In the genomic region with DNA sequence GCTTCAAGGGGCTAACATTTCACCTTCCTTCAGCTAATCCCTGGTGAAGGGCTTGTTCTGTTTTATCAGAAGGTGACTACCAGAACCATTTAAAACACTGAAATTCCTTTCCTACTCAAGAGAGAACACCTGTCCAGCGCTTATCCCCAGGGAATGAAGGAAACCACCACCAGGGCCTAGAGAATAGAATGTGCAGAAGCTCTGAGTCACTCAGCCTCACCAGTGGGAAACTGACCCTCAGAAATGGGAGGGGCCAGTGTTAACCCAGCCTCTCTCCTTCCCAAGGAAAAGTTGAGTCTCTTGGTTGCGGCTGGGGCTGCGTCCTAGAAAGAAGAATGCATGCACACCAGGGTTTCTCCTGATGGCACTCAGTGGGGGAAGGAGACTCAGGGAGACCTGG, we compare ENCODE assay signal across 8 mouse cellular contexts. TPM values are rescaled to one million over a fixed set of nuclear protein-coding genes. Genes with fewer than 3 reads are reported as not detected.
DNase-seq lines count a peak whose midpoint lies in the region; ATAC-seq and TF ChIP-seq lines count a peak whose summit lies in the region.

No protein-coding gene starts in this region.

- no peak overlapping the region for H3K4me3 ChIP-seq in kidney, embryonic 15.5 days (replicated peaks)
- H3K4me3 ChIP-seq in forebrain, embryonic 15.5 days, result peak overlapping the region; percentile 7; the same call in 1 of the 2 replicates
- peak overlapping the region; percentile 92 for H3K4me3 ChIP-seq in midbrain, embryonic 13.5 days (replicated peaks)
- H3K4me3 ChIP-seq in thymus, adult 2 months (ENCODE audit: control insufficient read depth, insufficient read depth, low read length), result no peak overlapping the region

- 72% methylated on average over 3 of the region's 3 CpGs for WGBS in kidney, embryonic 15.5 days
- 63% methylated on average over 3 of the region's 3 CpGs for WGBS in forebrain, embryonic 15.5 days
- WGBS in midbrain, embryonic 13.5 days, result 68% methylated on average over 3 of the region's 3 CpGs
- WGBS in thymus, adult 2 months, result 96% methylated on average over 3 of the region's 3 CpGs

- no peak for DNase-seq in kidney, adult 18-20 months
- peak; percentile 69 for DNase-seq in R1 (ENCODE audit: low read depth, low spot score)
- DNase-seq in testis, postnatal 10 days (ENCODE audit: low spot score), result no peak
- DNase-seq in thymus, adult 2 months, result no peak
- DNase-seq in layer of hippocampus, adult 9-10 months (ENCODE audit: low spot score), result no peak

- peaks cover under 1% of the 10 kb centered on the region; the same call in 1 of the 2 replicates for H3K27me3 ChIP-seq in kidney, embryonic 15.5 days
- 0 out of 2 replicates have a peak, but pooled peaks cover under 1% of the 10 kb centered on the region for H3K27me3 ChIP-seq in forebrain, embryonic 15.5 days
- no peaks in the 10 kb centered on the region for H3K27me3 ChIP-seq in midbrain, embryonic 13.5 days
- H3K27me3 ChIP-seq in thymus, adult 2 months (ENCODE audit: control insufficient read depth, insufficient read depth, low read length), result no peaks in the 10 kb centered on the region

- no peak for TF ChIP-seq CTCF in thymus, adult 2 months (IDR thresholded peaks at IDR 0.05; ENCODE audit: borderline replicate concordance, control insufficient read depth, extremely low read depth, insufficient read depth, low read length, poor library complexity)

- H3K27ac ChIP-seq in kidney, embryonic 15.5 days, result peak overlapping the region; percentile 81
- H3K27ac ChIP-seq in forebrain, embryonic 15.5 days (replicated peaks), result peak overlapping the region; percentile 16; the same call in 1 of the 2 replicates
- H3K27ac ChIP-seq in midbrain, embryonic 13.5 days, result peak overlapping the region; percentile 53; the same call in 1 of the 2 replicates
- no peak overlapping the region for H3K27ac ChIP-seq in thymus, adult 2 months (ENCODE audit: control insufficient read depth, insufficient read depth, low read length)

- TF ChIP-seq POLR2A in thymus, adult 2 months (IDR thresholded peaks at IDR 0.05; ENCODE audit: control insufficient read depth, extremely low read depth, insufficient read depth, low read length, poor library complexity), result no peak

- peak overlapping the region; percentile 94 for H3K4me2 ChIP-seq in kidney, embryonic 15.5 days
- peak overlapping the region; percentile 97 for H3K4me2 ChIP-seq in forebrain, embryonic 15.5 days (replicated peaks)
- peak overlapping the region; percentile 100 for H3K4me2 ChIP-seq in midbrain, embryonic 13.5 days (replicated peaks)

- peaks cover 13% of the 10 kb centered on the region for H3K36me3 ChIP-seq in kidney, embryonic 15.5 days
- H3K36me3 ChIP-seq in forebrain, embryonic 15.5 days, result no peaks in the 10 kb centered on the region; the same call in 1 of the 2 replicates
- H3K36me3 ChIP-seq in midbrain, embryonic 13.5 days, result peaks cover 24% of the 10 kb centered on the region
- H3K36me3 ChIP-seq in thymus, adult 2 months (ENCODE audit: control insufficient read depth, insufficient read depth, low read length), result no peaks in the 10 kb centered on the region

- peaks cover 54% of the 10 kb centered on the region for H3K4me1 ChIP-seq in kidney, embryonic 15.5 days
- peaks cover 46% of the 10 kb centered on the region for H3K4me1 ChIP-seq in forebrain, embryonic 15.5 days
- H3K4me1 ChIP-seq in midbrain, embryonic 13.5 days (replicated peaks), result peaks cover 49% of the 10 kb centered on the region
- H3K4me1 ChIP-seq in thymus, adult 2 months (replicated peaks; ENCODE audit: control insufficient read depth, insufficient read depth, low read length), result peaks cover 28% of the 10 kb centered on the region

- ATAC-seq in kidney, embryonic 15.5 days (replicated peaks; ENCODE audit: low FRiP score), result no peak
- ATAC-seq in forebrain, embryonic 15.5 days (replicated peaks), result no peak
- no peak for ATAC-seq in midbrain, embryonic 13.5 days

- no peaks in the 10 kb centered on the region for H3K9me3 ChIP-seq in kidney, embryonic 15.5 days (replicated peaks)
- no peaks in the 10 kb centered on the region for H3K9me3 ChIP-seq in forebrain, embryonic 15.5 days
- H3K9me3 ChIP-seq in midbrain, embryonic 13.5 days, result no peaks in the 10 kb centered on the region

- no peak overlapping the region for H3K9ac ChIP-seq in kidney, embryonic 15.5 days
- H3K9ac ChIP-seq in forebrain, embryonic 15.5 days (replicated peaks), result no peak overlapping the region; the same call in 1 of the 2 replicates
- H3K9ac ChIP-seq in midbrain, embryonic 13.5 days (replicated peaks), result peak overlapping the region; percentile 97

RNA-seq across cellular contexts. Expression of gene Agap3, which starts 3.1 kb away (rescaled TPM):
- 18.8 and 21.0 TPM in 2 replicates for polyA plus RNA-seq in kidney, embryonic 15.5 days (2015; fragmentation: Nextera tagmentation; extraction: Ambion mirVana)
- 76.9 and 108 TPM in 2 replicates for polyA plus RNA-seq in forebrain, embryonic 15.5 days (2015; fragmentation: Nextera tagmentation; extraction: Ambion mirVana)
- 48.8 and 52.2 TPM in 2 replicates for polyA plus RNA-seq in midbrain, embryonic 13.5 days (2015; fragmentation: Nextera tagmentation; extraction: Ambion mirVana)
- polyA plus RNA-seq in thymus, adult 2 months (2012; rRNA removed), result 111 and 117 TPM in 2 replicates

RNA-seq across cellular contexts. Expression of gene Tmub1, which starts 7.4 kb away (rescaled TPM):
- 25.2 and 26.5 TPM in 2 replicates for polyA plus RNA-seq in kidney, embryonic 15.5 days (2015; fragmentation: Nextera tagmentation; extraction: Ambion mirVana)
- 39.4 and 40.1 TPM in 2 replicates for polyA plus RNA-seq in forebrain, embryonic 15.5 days (2015; fragmentation: Nextera tagmentation; extraction: Ambion mirVana)
- polyA plus RNA-seq in midbrain, embryonic 13.5 days (2015; fragmentation: Nextera tagmentation; extraction: Ambion mirVana), result 46.5 and 49.6 TPM in 2 replicates
- 122 and 136 TPM in 2 replicates for polyA plus RNA-seq in thymus, adult 2 months (2012; rRNA removed)

RNA-seq across cellular contexts. Expression of gene Fastk, which starts 10.0 kb away (rescaled TPM):
- 116 and 125 TPM in 2 replicates for polyA plus RNA-seq in kidney, embryonic 15.5 days (2015; fragmentation: Nextera tagmentation; extraction: Ambion mirVana)
- polyA plus RNA-seq in forebrain, embryonic 15.5 days (2015; fragmentation: Nextera tagmentation; extraction: Ambion mirVana), result 90.6 and 91.4 TPM in 2 replicates
- 80.4 and 95.0 TPM in 2 replicates for polyA plus RNA-seq in midbrain, embryonic 13.5 days (2015; fragmentation: Nextera tagmentation; extraction: Ambion mirVana)
- 424 and 481 TPM in 2 replicates for polyA plus RNA-seq in thymus, adult 2 months (2012; rRNA removed)

RNA-seq across cellular contexts. Expression of gene Slc4a2, which starts 31.4 kb away (rescaled TPM):
- polyA plus RNA-seq in kidney, embryonic 15.5 days (2015; fragmentation: Nextera tagmentation; extraction: Ambion mirVana), result 42.3 and 42.7 TPM in 2 replicates
- 18.5 and 23.7 TPM in 2 replicates for polyA plus RNA-seq in forebrain, embryonic 15.5 days (2015; fragmentation: Nextera tagmentation; extraction: Ambion mirVana)
- 20.1 and 25.4 TPM in 2 replicates for polyA plus RNA-seq in midbrain, embryonic 13.5 days (2015; fragmentation: Nextera tagmentation; extraction: Ambion mirVana)
- 116 and 118 TPM in 2 replicates for polyA plus RNA-seq in thymus, adult 2 months (2012; rRNA removed)

RNA-seq across cellular contexts. Expression of gene Cdk5, which starts 31.7 kb away (rescaled TPM):
- polyA plus RNA-seq in kidney, embryonic 15.5 days (2015; fragmentation: Nextera tagmentation; extraction: Ambion mirVana), result 50.1 and 52.2 TPM in 2 replicates
- 106 and 114 TPM in 2 replicates for polyA plus RNA-seq in forebrain, embryonic 15.5 days (2015; fragmentation: Nextera tagmentation; extraction: Ambion mirVana)
- 95.9 and 102 TPM in 2 replicates for polyA plus RNA-seq in midbrain, embryonic 13.5 days (2015; fragmentation: Nextera tagmentation; extraction: Ambion mirVana)
- 62.3 and 87.0 TPM in 2 replicates for polyA plus RNA-seq in thymus, adult 2 months (2012; rRNA removed)

Comparison
In these comparisons a context has a peak if more than half of its experiments do, and no peak if none do; other contexts are left out.
1. H3K4me3 ChIP-seq: peak in forebrain, embryonic 15.5 days (single experiment) and midbrain, embryonic 13.5 days (single experiment); none in kidney, embryonic 15.5 days (single experiment) and thymus, adult 2 months (single experiment).
2. Peak in every context shown above with its lines, with median percentiles within 50 percentile points of each other: H3K4me2 ChIP-seq.